Mouse (Mus musculus): Measurements from ENCODE around the gene Zfp850. TPM values are rescaled to one million over a fixed set of nuclear protein-coding genes. Genes with fewer than 3 reads are reported as not detected.
A peak's percentile ranks its signal among the peaks of the same experiment; 100 is the strongest.
"Not testable (repeated sequence)": the region's sequence is repeated elsewhere in the genome, so short reads cannot be mapped to it uniquely, and the experiment has no call there.

The Zfp850 gene
- 1 to 10 TPM; 3.4 to 4.1 TPM for total RNA-seq (2021)
- long read RNA-seq, experiment 1, full-length matches to known transcripts: 2 of 4 reads
- long read RNA-seq, experiment 1, partial matches to known transcripts: 1 of 4 reads
- long read RNA-seq, experiment 1, other reads (novel, unspliced or antisense): 1 of 4 reads
- long read RNA-seq, experiment 2, partial matches to known transcripts: 0 of 5 reads
- long read RNA-seq, experiment 2, other reads (novel, unspliced or antisense): 5 of 5 reads

- peak; percentile 61 to 71 for DNase-seq (ENCODE audit: low spot score in 2 of 2)
Observed at GRCm38 (mm10) chr7:28013549-28014444, at the start of gene Zfp850. Gene Zfp850 (minus strand): TSS chr7:28014115.

- DNase-seq (ENCODE audit: low spot score in 2 of 2): no peak
Observed at GRCm38 (mm10) chr7:28059972-28060371, 46.1 kb upstream of the Zfp850 start.

- no peak for DNase-seq (ENCODE audit: low spot score in 2 of 2)
Observed at GRCm38 (mm10) chr7:28053046-28053930, 39.4 kb upstream of the Zfp850 start.

- no peak for DNase-seq (ENCODE audit: low spot score in 2 of 2)
Observed at GRCm38 (mm10) chr7:28050584-28050983, 36.7 kb upstream of the Zfp850 start.

GRCm38 (mm10) chr7:28049476-28050409 is 35.8 kb upstream of the Zfp850 start, which contains the start of gene Psmc4:
Gene Psmc4 (minus strand): TSS chr7:28050101.
- DNase-seq (ENCODE audit: low spot score in 2 of 2): peak; percentile 91 to 94

GRCm38 (mm10) chr7:28044524-28044923 is 30.6 kb upstream of the Zfp850 start:
- DNase-seq (ENCODE audit: low spot score in 2 of 2): no peak

- DNase-seq (ENCODE audit: low spot score in 2 of 2): no peak
Observed at GRCm38 (mm10) chr7:28014445-28014810, 513 bp upstream of the Zfp850 start.

GRCm38 (mm10) chr7:28010271-28010670 is 3.6 kb downstream of the Zfp850 start:
- DNase-seq (ENCODE audit: low spot score in 2 of 2): no peak

GRCm38 (mm10) chr7:27982197-27982596 is 31.7 kb downstream of the Zfp850 start:
- DNase-seq (ENCODE audit: low spot score in 2 of 2): no peak

GRCm38 (mm10) chr7:27978683-27979528 is 35.0 kb downstream of the Zfp850 start, which contains the start of gene Zfp780b:
Gene Zfp780b (minus strand): TSS chr7:27979171.
- DNase-seq (ENCODE audit: low spot score in 2 of 2): peak; percentile 9 to 46

- DNase-seq (ENCODE audit: low spot score in 2 of 2): not testable (repeated sequence)
Observed at GRCm38 (mm10) chr7:27949451-27949850, 64.5 kb downstream of the Zfp850 start.

GRCm38 (mm10) chr7:27941869-27942268 is 72.0 kb downstream of the Zfp850 start:
- DNase-seq (ENCODE audit: low spot score in 2 of 2): not testable (repeated sequence)

Other genes with a start within 250 kb of the Zfp850 start
- gene Zfp626, start 206.9 kb downstream of the Zfp850 start, total RNA-seq (2021): 10 to 100 TPM in 1 of 2 experiments, 1 to 10 TPM in 1; 10.0 to 12.5 TPM
- gene Zfp59, start 175.5 kb downstream of the Zfp850 start, total RNA-seq (2021): 1 to 10 TPM; 4.4 to 5.4 TPM
- gene Zfp607a, start 156.6 kb downstream of the Zfp850 start, total RNA-seq (2021): 1 to 10 TPM; 8.9 to 9.2 TPM
- 10 to 100 TPM; 17.5 to 18.2 TPM for gene Zfp974, start 84.7 kb downstream of the Zfp850 start, total RNA-seq (2021)
- 10 to 100 TPM; 14.1 to 14.7 TPM for gene Zfp780b, start 34.9 kb downstream of the Zfp850 start, total RNA-seq (2021)
- gene Psmc4, start 36.0 kb upstream of the Zfp850 start, total RNA-seq (2021): 100 to 1,000 TPM; 144 to 157 TPM
- gene Fcgbp, start 57.1 kb upstream of the Zfp850 start, total RNA-seq (2021): under 1 TPM; 0.34 to 0.37 TPM
- gene 9530053A07Rik, start 115.4 kb upstream of the Zfp850 start, total RNA-seq (2021): under 1 TPM in 1 of 2 experiments, not detected in 1; 0.06 TPM
- gene Fbl, start 155.6 kb upstream of the Zfp850 start, total RNA-seq (2021): 100 to 1,000 TPM; 102 to 119 TPM
- 10 to 100 TPM; 40.9 to 41.9 TPM for gene Dyrk1b, start 165.4 kb upstream of the Zfp850 start, total RNA-seq (2021)